ENCODE assay signal across 11 mouse cellular contexts in the genomic region with DNA sequence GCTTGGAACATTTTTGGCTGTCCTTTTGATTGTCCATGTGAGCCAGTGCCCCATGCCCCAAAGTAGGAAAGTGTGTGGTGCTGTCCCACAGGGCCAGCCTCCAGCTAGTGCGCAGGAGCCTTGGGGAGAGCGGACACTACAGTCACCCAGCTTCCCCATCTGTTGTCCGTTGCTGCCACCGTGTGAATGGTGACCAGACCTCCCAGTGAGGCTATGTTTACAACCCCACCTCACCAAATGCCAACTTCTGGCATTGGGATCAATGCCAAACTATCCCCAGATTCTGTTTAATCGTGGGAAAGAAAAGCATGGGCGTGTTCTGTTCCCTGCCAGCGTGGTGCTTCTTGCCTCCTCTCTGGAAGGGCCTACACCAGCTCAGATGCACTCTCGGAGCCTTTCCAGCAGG. TPM values are rescaled to one million over a fixed set of nuclear protein-coding genes. Genes with fewer than 3 reads are reported as not detected.
DNase-seq lines count a peak whose midpoint lies in the region; ATAC-seq lines count a peak whose summit lies in the region.
"Had no signal": no experiment of that assay in that cellular context is flagged by ENCODE, and none has a peak within 500 bp of the region (broad histone marks: within the 10 kb centered on the region; RNA-seq: fewer than 3 reads in every experiment).

No protein-coding gene starts in this region.

- H3K36me3 ChIP-seq in kidney, embryonic 16.5 days (ENCODE audit: insufficient read depth, low read length): no peaks in the 10 kb centered on the region
- H3K36me3 ChIP-seq in forebrain, embryonic 16.5 days (ENCODE audit: control insufficient read depth, insufficient read depth): peaks cover 9% of the 10 kb centered on the region; the same call in 1 of the 2 replicates
- H3K36me3 ChIP-seq: embryonic facial prominence, embryonic 12.5 days had no signal

- H3K4me2 ChIP-seq in kidney, embryonic 16.5 days (replicated peaks; ENCODE audit: low read depth, low read length): no peak overlapping the region
- no peak overlapping the region for H3K4me2 ChIP-seq in forebrain, embryonic 16.5 days (ENCODE audit: low read length)
- H3K4me2 ChIP-seq: embryonic facial prominence, embryonic 12.5 days had no signal

- H3K9ac ChIP-seq in kidney, embryonic 16.5 days (replicated peaks; ENCODE audit: low read length): no peak overlapping the region
- no peak overlapping the region for H3K9ac ChIP-seq in forebrain, embryonic 16.5 days (replicated peaks; ENCODE audit: low read depth, low read length)
- H3K9ac ChIP-seq: embryonic facial prominence, embryonic 12.5 days had no signal

- no peak overlapping the region for H3K4me3 ChIP-seq in kidney, embryonic 16.5 days (ENCODE audit: low read length)
- H3K4me3 ChIP-seq in forebrain, embryonic 16.5 days (replicated peaks; ENCODE audit: low read length): no peak overlapping the region
- H3K4me3 ChIP-seq: embryonic facial prominence, embryonic 12.5 days had no signal

- no peaks in the 10 kb centered on the region for H3K4me1 ChIP-seq in kidney, embryonic 16.5 days (ENCODE audit: insufficient read depth, low read length)
- peaks cover 12% of the 10 kb centered on the region for H3K4me1 ChIP-seq in forebrain, embryonic 16.5 days (replicated peaks; ENCODE audit: control insufficient read depth, insufficient read depth, low read length)
- H3K4me1 ChIP-seq: embryonic facial prominence, embryonic 12.5 days had no signal

- no peaks in the 10 kb centered on the region for H3K9me3 ChIP-seq in kidney, embryonic 16.5 days (ENCODE audit: low read length)
- no peaks in the 10 kb centered on the region for H3K9me3 ChIP-seq in forebrain, embryonic 16.5 days (ENCODE audit: control insufficient read depth, low read length)
- H3K9me3 ChIP-seq: embryonic facial prominence, embryonic 12.5 days had no signal

- 67% methylated on average over 8 of the region's 8 CpGs for WGBS in kidney, embryonic 16.5 days
- WGBS in forebrain, embryonic 16.5 days: 42% methylated on average over 8 of the region's 8 CpGs

- DNase-seq in adrenal gland, adult (ENCODE audit: inconsistent age in 2 of 2, low spot score in 1 of 2): peak; percentile 10 to 40
- DNase-seq in adrenal gland, postnatal 4 days (ENCODE audit: low spot score in 2 of 2): no peak
- DNase-seq in kidney, postnatal 36 days: peak; percentile 12 to 34
- DNase-seq in adrenal gland, adult 8-10 months: peak; percentile 2
- no peak for DNase-seq in gastrocnemius, postnatal 25 days
- no peak for DNase-seq in thymus, adult 18-20 months

- ATAC-seq in kidney, embryonic 16.5 days (ENCODE audit: low FRiP score, low TSS enrichment): no peak
- ATAC-seq in forebrain, embryonic 16.5 days: peak; percentile 66

- no peaks in the 10 kb centered on the region for H3K27me3 ChIP-seq in kidney, embryonic 16.5 days (ENCODE audit: insufficient read depth, low read length)
- no peaks in the 10 kb centered on the region for H3K27me3 ChIP-seq in forebrain, embryonic 16.5 days (replicated peaks; ENCODE audit: control insufficient read depth, insufficient read depth, low read length)
- H3K27me3 ChIP-seq: embryonic facial prominence, embryonic 12.5 days had no signal

- no peak overlapping the region for H3K27ac ChIP-seq in kidney, embryonic 16.5 days (ENCODE audit: low read length)
- no peak overlapping the region for H3K27ac ChIP-seq in forebrain, embryonic 16.5 days (ENCODE audit: low read length)
- H3K27ac ChIP-seq: embryonic facial prominence, embryonic 12.5 days had no signal

RNA-seq across cellular contexts. Expression of gene Gm4131, which starts 41.1 kb away (rescaled TPM):
- total RNA-seq in adrenal gland, postnatal 4 days (2021): not detected
- 0.27 and 0.30 TPM in 2 replicates for polyA plus RNA-seq in kidney, embryonic 16.5 days (2015; fragmentation: Nextera tagmentation; extraction: Ambion mirVana)
- total RNA-seq in adrenal gland, adult 8-10 months (2022): not detected
- 0.21 and 0.49 TPM in 2 replicates for polyA plus RNA-seq in forebrain, embryonic 16.5 days (2015; fragmentation: Nextera tagmentation; extraction: Ambion mirVana)
- total RNA-seq in gastrocnemius, postnatal 25 days (2021): not detected
- polyA plus RNA-seq: embryonic facial prominence, embryonic 12.5 days; intestine, embryonic 14.5 days; spleen, adult 2 months had no signal

RNA-seq across cellular contexts. Expression of gene Fam124a, which starts 52.3 kb away (rescaled TPM):
- total RNA-seq in adrenal gland, postnatal 4 days (2021): 1 to 10 TPM; 3.1 to 4.4 TPM
- 7.0 and 8.9 TPM in 2 replicates for polyA plus RNA-seq in kidney, embryonic 16.5 days (2015; fragmentation: Nextera tagmentation; extraction: Ambion mirVana)
- 1 to 10 TPM; 1.3 to 3.3 (median 1.8) TPM for total RNA-seq in adrenal gland, adult 8-10 months (2022)
- polyA plus RNA-seq in forebrain, embryonic 16.5 days (2015; fragmentation: Nextera tagmentation; extraction: Ambion mirVana): 46.2 and 47.6 TPM in 2 replicates
- total RNA-seq in gastrocnemius, postnatal 25 days (2021): 1 to 10 TPM; 2.0 to 3.6 TPM

RNA-seq across cellular contexts. Expression of gene Serpine3, which starts 55.7 kb away (rescaled TPM):
- total RNA-seq in adrenal gland, postnatal 4 days (2021): not detected
- polyA plus RNA-seq in kidney, embryonic 16.5 days (2015; fragmentation: Nextera tagmentation; extraction: Ambion mirVana): not detected in 2 replicates
- not detected for total RNA-seq in adrenal gland, adult 8-10 months (2022)
- not detected in 2 replicates for polyA plus RNA-seq in forebrain, embryonic 16.5 days (2015; fragmentation: Nextera tagmentation; extraction: Ambion mirVana)
- total RNA-seq in gastrocnemius, postnatal 25 days (2021): not detected
- polyA plus RNA-seq: embryonic facial prominence, embryonic 12.5 days; intestine, embryonic 14.5 days; spleen, adult 2 months had no signal

Comparison
In these comparisons a context has a peak if more than half of its experiments do, and no peak if none do; other contexts are left out.
1. DNase-seq: peak in adrenal gland, adult (2 of 2), kidney, postnatal 36 days (2 of 2) and adrenal gland, adult 8-10 months (single experiment); none in adrenal gland, postnatal 4 days (0 of 2), gastrocnemius, postnatal 25 days (single experiment) and thymus, adult 18-20 months (0 of 2).